ENCODE assay signal across 8 mouse cellular contexts in the genomic region with DNA sequence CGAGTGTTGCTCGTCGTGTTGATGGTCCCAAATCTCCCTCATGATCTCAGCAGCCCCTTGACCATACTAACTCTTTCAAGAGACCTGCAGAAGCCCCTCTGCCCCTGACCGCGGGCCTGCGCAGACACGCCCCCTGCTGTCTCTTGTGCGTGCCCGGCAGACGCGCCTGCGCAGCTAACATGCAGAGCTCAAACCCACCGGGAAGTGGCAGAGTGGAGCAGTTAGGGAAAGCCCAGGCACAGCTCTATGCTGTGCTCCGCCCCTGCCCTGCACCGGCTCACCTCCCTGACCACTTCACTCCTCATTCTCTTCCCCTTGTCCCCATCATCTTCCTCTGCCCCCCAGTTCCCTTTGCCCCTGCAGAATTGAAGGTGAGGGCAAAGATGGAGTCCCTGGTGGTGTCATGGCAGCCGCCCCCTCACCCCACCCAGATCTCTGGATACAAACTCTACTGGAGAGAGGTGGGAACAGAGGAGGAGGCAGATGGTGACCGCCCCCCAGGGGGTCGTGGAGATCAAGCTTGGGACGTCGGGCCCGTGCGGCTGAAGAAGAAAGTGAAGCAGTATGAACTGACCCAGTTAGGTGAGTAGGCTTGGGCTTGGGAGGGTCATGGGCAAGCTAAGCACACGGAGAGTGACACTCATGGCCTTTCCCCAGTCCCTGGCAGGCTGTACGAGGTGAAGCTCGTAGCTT. TPM values are rescaled to one million over a fixed set of nuclear protein-coding genes. Genes with fewer than 3 reads are reported as not detected.
A peak's percentile ranks its signal among the peaks of the same experiment; 100 is the strongest.
DNase-seq lines count a peak whose midpoint lies in the region; ATAC-seq and TF ChIP-seq lines count a peak whose summit lies in the region.

No protein-coding gene starts in this region.

- H3K27me3 ChIP-seq in hindbrain, postnatal 0 days (ENCODE audit: insufficient read depth, low read length), result no peaks in the 10 kb centered on the region
- H3K27me3 ChIP-seq in liver, postnatal 0 days (ENCODE audit: insufficient read depth, low read length), result peaks cover 9% of the 10 kb centered on the region; the same call in 1 of the 2 replicates
- peaks cover 9% of the 10 kb centered on the region for H3K27me3 ChIP-seq in neural tube, embryonic 15.5 days (replicated peaks)

- no peak overlapping the region for H3K4me2 ChIP-seq in hindbrain, postnatal 0 days (ENCODE audit: low read depth, low read length)
- H3K4me2 ChIP-seq in liver, postnatal 0 days (ENCODE audit: low read depth, low read length), result peak overlapping the region; percentile 58
- peak overlapping the region; percentile 5 for H3K4me2 ChIP-seq in neural tube, embryonic 15.5 days

- 0 out of 2 replicates have a peak, but pooled peaks have one; percentile 39 for ATAC-seq in hindbrain, postnatal 0 days
- peak; percentile 38; the same call in 1 of the 2 replicates for ATAC-seq in liver, postnatal 0 days
- ATAC-seq in neural tube, embryonic 15.5 days (ENCODE audit: low FRiP score), result no peak
- ATAC-seq in erythroblast, adult 5-6 weeks (replicated peaks; ENCODE audit: low FRiP score, poor library complexity, severe bottlenecking), result no peak

- peaks cover 17% of the 10 kb centered on the region; the same call in 1 of the 2 replicates for H3K36me3 ChIP-seq in hindbrain, postnatal 0 days (ENCODE audit: insufficient read depth, low read length)
- H3K36me3 ChIP-seq in liver, postnatal 0 days (replicated peaks; ENCODE audit: insufficient read depth, low read length), result no peaks in the 10 kb centered on the region; the same call in 1 of the 2 replicates
- peaks cover 14% of the 10 kb centered on the region for H3K36me3 ChIP-seq in neural tube, embryonic 15.5 days

- H3K9ac ChIP-seq in hindbrain, postnatal 0 days (replicated peaks; ENCODE audit: low read length), result no peak overlapping the region
- no peak overlapping the region for H3K9ac ChIP-seq in liver, postnatal 0 days (replicated peaks)
- no peak overlapping the region for H3K9ac ChIP-seq in neural tube, embryonic 15.5 days (replicated peaks)

- WGBS in hindbrain, postnatal 0 days, result 18% methylated on average over 25 of the region's 25 CpGs
- 17% methylated on average over 25 of the region's 25 CpGs for WGBS in liver, postnatal 0 days (ENCODE audit: insufficient replicate concordance)
- WGBS in neural tube, embryonic 15.5 days, result 10% methylated on average over 25 of the region's 25 CpGs

- peak; percentile 70 for TF ChIP-seq CTCF in hindbrain, postnatal 0 days (IDR thresholded peaks at IDR 0.05; ENCODE audit: low read depth)
- TF ChIP-seq CTCF in liver, postnatal 0 days (IDR thresholded peaks at IDR 0.05; ENCODE audit: low read depth), result peak; percentile 66

- DNase-seq in right cerebral cortex, postnatal 14 days, result peak; percentile 57
- no peak for DNase-seq in right cerebral cortex, adult 18-20 months
- DNase-seq in embryo, embryonic 11 days, result peak; percentile 92
- DNase-seq in hindbrain, postnatal 0 days (ENCODE audit: low spot score), result peak; percentile 64
- DNase-seq in liver, postnatal 0 days, result peak; percentile 50
- no peak for DNase-seq in left cerebral cortex, postnatal 14 days (ENCODE audit: low spot score in 2 of 2)

- no peaks in the 10 kb centered on the region for H3K4me1 ChIP-seq in hindbrain, postnatal 0 days (ENCODE audit: insufficient read depth, low read length)
- H3K4me1 ChIP-seq in liver, postnatal 0 days (ENCODE audit: insufficient read depth), result no peaks in the 10 kb centered on the region; the same call in 1 of the 2 replicates
- peaks cover 10% of the 10 kb centered on the region for H3K4me1 ChIP-seq in neural tube, embryonic 15.5 days

- no peak overlapping the region for H3K4me3 ChIP-seq in hindbrain, postnatal 0 days (ENCODE audit: low read length)
- H3K4me3 ChIP-seq in liver, postnatal 0 days (ENCODE audit: low read depth, low read length), result 0 out of 2 replicates have a peak overlapping the region, but pooled peaks have one; percentile 13
- no peak overlapping the region for H3K4me3 ChIP-seq in neural tube, embryonic 15.5 days (replicated peaks)

- TF ChIP-seq EP300 in liver, postnatal 0 days (IDR thresholded peaks at IDR 0.05; ENCODE audit: low read depth), result no peak

- H3K27ac ChIP-seq in hindbrain, postnatal 0 days, result no peak overlapping the region
- H3K27ac ChIP-seq in liver, postnatal 0 days (ENCODE audit: low read depth), result no peak overlapping the region
- no peak overlapping the region for H3K27ac ChIP-seq in neural tube, embryonic 15.5 days (replicated peaks)

- intact Hi-C loops in left cerebral cortex, postnatal 14 days (cut with DNase I), result no loop called here

- no peaks in the 10 kb centered on the region for H3K9me3 ChIP-seq in hindbrain, postnatal 0 days (ENCODE audit: low read length)
- no peaks in the 10 kb centered on the region for H3K9me3 ChIP-seq in liver, postnatal 0 days (ENCODE audit: low read length)
- H3K9me3 ChIP-seq in neural tube, embryonic 15.5 days (replicated peaks), result no peaks in the 10 kb centered on the region

RNA-seq across cellular contexts. Expression of gene Igdcc3, which starts 12.7 kb away (rescaled TPM):
- total RNA-seq in hindbrain, postnatal 0 days (2014; rRNA removed), result 2.3 and 6.3 TPM in 2 replicates
- 5.2 and 6.2 TPM in 2 replicates for polyA plus RNA-seq in hindbrain, postnatal 0 days (2015; fragmentation: Nextera tagmentation; extraction: Ambion mirVana)
- not detected in 2 replicates for polyA plus RNA-seq in liver, postnatal 0 days (2015; fragmentation: Nextera tagmentation; extraction: Ambion mirVana)
- 7.9 and 8.9 TPM in 2 replicates for polyA plus RNA-seq in neural tube, embryonic 15.5 days (2015; fragmentation: Nextera tagmentation; extraction: Ambion mirVana)
- total RNA-seq in erythroblast, adult 5-6 weeks (2015; ENCODE audit: low replicate concordance), result not detected in 2 replicates
- not detected in 2 replicates for total RNA-seq in erythroblast, adult 5-6 weeks (2017; ENCODE audit: low replicate concordance)
- 1 to 10 TPM; 2.8 to 3.8 TPM for total RNA-seq in left cerebral cortex, postnatal 14 days (2021)

RNA-seq across cellular contexts. Expression of gene Igdcc4, which starts 27.0 kb away (rescaled TPM):
- 51.1 and 56.8 TPM in 2 replicates for total RNA-seq in hindbrain, postnatal 0 days (2014; rRNA removed)
- 12.2 and 13.2 TPM in 2 replicates for polyA plus RNA-seq in hindbrain, postnatal 0 days (2015; fragmentation: Nextera tagmentation; extraction: Ambion mirVana)
- polyA plus RNA-seq in liver, postnatal 0 days (2015; fragmentation: Nextera tagmentation; extraction: Ambion mirVana), result 5.8 and 6.0 TPM in 2 replicates
- polyA plus RNA-seq in neural tube, embryonic 15.5 days (2015; fragmentation: Nextera tagmentation; extraction: Ambion mirVana), result 15.1 and 17.8 TPM in 2 replicates
- total RNA-seq in erythroblast, adult 5-6 weeks (2015; ENCODE audit: low replicate concordance), result not detected in 2 replicates
- total RNA-seq in erythroblast, adult 5-6 weeks (2017; ENCODE audit: low replicate concordance), result 0.56 TPM in 1 of 2 replicates, not detected in the other
- 10 to 100 TPM; 20.5 to 26.1 TPM for total RNA-seq in left cerebral cortex, postnatal 14 days (2021)

Comparison
In these comparisons a context has a peak if more than half of its experiments do, and no peak if none do; other contexts are left out.
1. DNase-seq: peak in right cerebral cortex, postnatal 14 days (single experiment), embryo, embryonic 11 days (single experiment), hindbrain, postnatal 0 days (single experiment) and liver, postnatal 0 days (single experiment); none in right cerebral cortex, adult 18-20 months (single experiment) and left cerebral cortex, postnatal 14 days (0 of 2).
2. ATAC-seq: peak in hindbrain, postnatal 0 days (single experiment) and liver, postnatal 0 days (single experiment); none in neural tube, embryonic 15.5 days (single experiment) and erythroblast, adult 5-6 weeks (single experiment).
3. RNA of gene Igdcc4, which starts 27.0 kb away (total RNA-seq): 51.1 to 56.8 TPM in hindbrain, postnatal 0 days and 20.5 to 26.1 TPM in left cerebral cortex, postnatal 14 days; 0.56 TPM in erythroblast, adult 5-6 weeks; every median in the first group is over 10 times any median in the second.